Mouse (Mus musculus): ENCODE measurements around the gene Akt1. TPM values are rescaled to one million over a fixed set of nuclear protein-coding genes. Genes with fewer than 3 reads are reported as not detected.

The Akt1 gene
- polyA plus RNA-seq, 1 experiment from 2014 or later: 126 TPM

- no peak overlapping the region for H3K4me2 ChIP-seq (ENCODE audit: low read depth)
- H3K36me3 ChIP-seq (ENCODE audit: control insufficient read depth, insufficient read depth, low read length): no peaks in the 10 kb centered on the region
- no peaks in the 10 kb centered on the region for H3K9me3 ChIP-seq (ENCODE audit: control insufficient read depth, low read length)
- no peak overlapping the region for H3K9ac ChIP-seq (ENCODE audit: low read length)
- H3K4me3 ChIP-seq (ENCODE audit: low read depth, low read length): no peak overlapping the region
- H3K27me3 ChIP-seq (ENCODE audit: control insufficient read depth, insufficient read depth, low read length): no peaks in the 10 kb centered on the region
- DNase-seq (ENCODE audit: low spot score): no peak
- 89% methylated on average over 5 of the region's 5 CpGs for WGBS
- ATAC-seq (ENCODE audit: insufficient read depth, low FRiP score, low TSS enrichment): no peak
- H3K4me1 ChIP-seq (ENCODE audit: control insufficient read depth, insufficient read depth, low read length): 0 out of 2 replicates have a peak, but pooled peaks cover 3% of the 10 kb centered on the region
- no peak overlapping the region for H3K27ac ChIP-seq (ENCODE audit: low read depth, low read length)
These were observed 43.9 kb downstream of the Akt1 start for GRCm38 (mm10) chr12:112630796-112631195.

GRCm38 (mm10) chr12:112630029-112630428 lies 44.7 kb downstream of the Akt1 start:
- Histone ChIP-seq H3K4me1 (ENCODE audit: control insufficient read depth, insufficient read depth, low read length) (0 out of 2 replicates have a peak, but pooled peaks cover 3% of the 10 kb centered on the region), H3K4me2 (ENCODE audit: low read depth) (no peak overlapping the region), H3K27me3 (ENCODE audit: control insufficient read depth, insufficient read depth, low read length) (no peaks in the 10 kb centered on the region), H3K27ac (ENCODE audit: low read depth, low read length) (no peak overlapping the region), H3K4me3 (ENCODE audit: low read depth, low read length) (no peak overlapping the region), H3K9ac (ENCODE audit: low read length) (no peak overlapping the region), H3K9me3 (ENCODE audit: control insufficient read depth, low read length) (no peaks in the 10 kb centered on the region), H3K36me3 (ENCODE audit: control insufficient read depth, insufficient read depth, low read length) (no peaks in the 10 kb centered on the region)
- WGBS: 89% methylated on average over 12 of the region's 12 CpGs
- ATAC-seq (ENCODE audit: insufficient read depth, low FRiP score, low TSS enrichment) (no peak), DNase-seq (ENCODE audit: low spot score) (no peak)

- peak; percentile 72 for DNase-seq (ENCODE audit: low spot score)
- no peaks in the 10 kb centered on the region for H3K36me3 ChIP-seq (ENCODE audit: control insufficient read depth, insufficient read depth, low read length)
- peak; percentile 58 for ATAC-seq (ENCODE audit: insufficient read depth, low FRiP score, low TSS enrichment)
- H3K9ac ChIP-seq (ENCODE audit: low read length): no peak overlapping the region
- no peaks in the 10 kb centered on the region for H3K9me3 ChIP-seq (ENCODE audit: control insufficient read depth, low read length)
- 41% methylated on average over 19 of the region's 19 CpGs for WGBS
- 0 out of 2 replicates have a peak, but pooled peaks cover 3% of the 10 kb centered on the region for H3K4me1 ChIP-seq (ENCODE audit: control insufficient read depth, insufficient read depth, low read length)
- H3K27ac ChIP-seq (ENCODE audit: low read depth, low read length): no peak overlapping the region
- peak overlapping the region; percentile 26 for H3K4me2 ChIP-seq (ENCODE audit: low read depth)
- no peak overlapping the region for H3K4me3 ChIP-seq (ENCODE audit: low read depth, low read length)
- H3K27me3 ChIP-seq (ENCODE audit: control insufficient read depth, insufficient read depth, low read length): no peaks in the 10 kb centered on the region
These were observed 45.6 kb downstream of the Akt1 start for GRCm38 (mm10) chr12:112628928-112629721.

GRCm38 (mm10) chr12:112628197-112628596 lies 46.5 kb downstream of the Akt1 start:
- ATAC-seq (ENCODE audit: insufficient read depth, low FRiP score, low TSS enrichment) (no peak), DNase-seq (ENCODE audit: low spot score) (no peak)
- no peaks in the 10 kb centered on the region for H3K27me3 ChIP-seq (ENCODE audit: control insufficient read depth, insufficient read depth, low read length)
- H3K4me3 ChIP-seq (ENCODE audit: low read depth, low read length): no peak overlapping the region
- no peaks in the 10 kb centered on the region for H3K36me3 ChIP-seq (ENCODE audit: control insufficient read depth, insufficient read depth, low read length)
- no peak overlapping the region for H3K4me2 ChIP-seq (ENCODE audit: low read depth)
- H3K9ac ChIP-seq (ENCODE audit: low read length): no peak overlapping the region
- H3K27ac ChIP-seq (ENCODE audit: low read depth, low read length): no peak overlapping the region
- H3K9me3 ChIP-seq (ENCODE audit: control insufficient read depth, low read length): no peaks in the 10 kb centered on the region
- 0 out of 2 replicates have a peak, but pooled peaks cover 3% of the 10 kb centered on the region for H3K4me1 ChIP-seq (ENCODE audit: control insufficient read depth, insufficient read depth, low read length)
- 93% methylated on average over 6 of the region's 6 CpGs for WGBS

- no peaks in the 10 kb centered on the region for H3K27me3 ChIP-seq (ENCODE audit: control insufficient read depth, insufficient read depth, low read length)
- no peaks in the 10 kb centered on the region for H3K36me3 ChIP-seq (ENCODE audit: control insufficient read depth, insufficient read depth, low read length)
- 64% methylated on average over 7 of the region's 7 CpGs for WGBS
- DNase-seq (ENCODE audit: low spot score) (no peak), ATAC-seq (ENCODE audit: insufficient read depth, low FRiP score, low TSS enrichment) (no peak)
- H3K4me2 ChIP-seq (ENCODE audit: low read depth): no peak overlapping the region
- H3K4me1 ChIP-seq (ENCODE audit: control insufficient read depth, insufficient read depth, low read length): 0 out of 2 replicates have a peak, but pooled peaks cover 3% of the 10 kb centered on the region
- H3K9ac ChIP-seq (ENCODE audit: low read length): no peak overlapping the region
- H3K9me3 ChIP-seq (ENCODE audit: control insufficient read depth, low read length): no peaks in the 10 kb centered on the region
- no peak overlapping the region for H3K4me3 ChIP-seq (ENCODE audit: low read depth, low read length)
- H3K27ac ChIP-seq (ENCODE audit: low read depth, low read length): no peak overlapping the region
These were observed 47.4 kb downstream of the Akt1 start for GRCm38 (mm10) chr12:112627097-112627881.

- Histone ChIP-seq H3K36me3 (ENCODE audit: control insufficient read depth, insufficient read depth, low read length) (no peaks in the 10 kb centered on the region), H3K4me3 (ENCODE audit: low read depth, low read length) (no peak overlapping the region), H3K4me2 (ENCODE audit: low read depth) (no peak overlapping the region), H3K27me3 (ENCODE audit: control insufficient read depth, insufficient read depth, low read length) (no peaks in the 10 kb centered on the region), H3K9me3 (ENCODE audit: control insufficient read depth, low read length) (no peaks in the 10 kb centered on the region), H3K27ac (ENCODE audit: low read depth, low read length) (no peak overlapping the region), H3K9ac (ENCODE audit: low read length) (no peak overlapping the region), H3K4me1 (ENCODE audit: control insufficient read depth, insufficient read depth, low read length) (0 out of 2 replicates have a peak, but pooled peaks cover 3% of the 10 kb centered on the region)
- 72% methylated on average over 6 of the region's 6 CpGs for WGBS
- no peak for DNase-seq (ENCODE audit: low spot score)
- ATAC-seq (ENCODE audit: insufficient read depth, low FRiP score, low TSS enrichment): no peak
These were observed 48.2 kb downstream of the Akt1 start for GRCm38 (mm10) chr12:112626455-112626854.

- no peak overlapping the region for H3K4me3 ChIP-seq (ENCODE audit: low read depth, low read length)
- H3K4me1 ChIP-seq (ENCODE audit: control insufficient read depth, insufficient read depth, low read length): peaks cover 3% of the 10 kb centered on the region; the same call in 1 of the 2 replicates
- DNase-seq (ENCODE audit: low spot score) (no peak), ATAC-seq (ENCODE audit: insufficient read depth, low FRiP score, low TSS enrichment) (no peak)
- H3K36me3 ChIP-seq (ENCODE audit: control insufficient read depth, insufficient read depth, low read length): no peaks in the 10 kb centered on the region
- H3K9ac ChIP-seq (ENCODE audit: low read length): no peak overlapping the region
- no peak overlapping the region for H3K4me2 ChIP-seq (ENCODE audit: low read depth)
- H3K27me3 ChIP-seq (ENCODE audit: control insufficient read depth, insufficient read depth, low read length): peaks cover 7% of the 10 kb centered on the region; the same call in 1 of the 2 replicates
- H3K9me3 ChIP-seq (ENCODE audit: control insufficient read depth, low read length): no peaks in the 10 kb centered on the region
- 83% methylated on average over 4 of the region's 4 CpGs for WGBS
- no peak overlapping the region for H3K27ac ChIP-seq (ENCODE audit: low read depth, low read length)
These were observed 49.0 kb downstream of the Akt1 start for GRCm38 (mm10) chr12:112625700-112626099.

- Histone ChIP-seq H3K4me1 (ENCODE audit: control insufficient read depth, insufficient read depth, low read length) (peaks cover 16% of the 10 kb centered on the region), H3K36me3 (ENCODE audit: control insufficient read depth, insufficient read depth, low read length) (no peaks in the 10 kb centered on the region), H3K27me3 (ENCODE audit: control insufficient read depth, insufficient read depth, low read length) (peaks cover 19% of the 10 kb centered on the region), H3K9me3 (ENCODE audit: control insufficient read depth, low read length) (no peaks in the 10 kb centered on the region), H3K27ac (ENCODE audit: low read depth, low read length) (no peak overlapping the region), H3K9ac (ENCODE audit: low read length) (no peak overlapping the region), H3K4me2 (ENCODE audit: low read depth) (no peak overlapping the region), H3K4me3 (ENCODE audit: low read depth, low read length) (no peak overlapping the region)
- WGBS: 19% methylated on average over 2 of the region's 2 CpGs
- DNase-seq (ENCODE audit: low spot score) (peak; percentile 80), ATAC-seq (ENCODE audit: insufficient read depth, low FRiP score, low TSS enrichment) (no peak; the same call in 1 of the 2 replicates)
These were observed 50.9 kb downstream of the Akt1 start for GRCm38 (mm10) chr12:112623742-112624141.

All from neural tube, embryonic 11.5 days (tissue).